Mouse (Mus musculus) skeletal muscle tissue, adult 2 months (tissue): Measurements from ENCODE around the gene Fam217a.
A peak's percentile ranks its signal among the peaks of the same experiment; 100 is the strongest.
"Not testable (repeated sequence)": the region's sequence is repeated elsewhere in the genome, so short reads cannot be mapped to it uniquely, and the experiment has no call there.

ENCODE experiments used
- DNase-seq: peaks from one replicate; pipeline ENCODE4 v3.0.0-alpha.2; 2012; ENCODE audit warnings: low read depth, low spot score

The Fam217a gene

DNA sequence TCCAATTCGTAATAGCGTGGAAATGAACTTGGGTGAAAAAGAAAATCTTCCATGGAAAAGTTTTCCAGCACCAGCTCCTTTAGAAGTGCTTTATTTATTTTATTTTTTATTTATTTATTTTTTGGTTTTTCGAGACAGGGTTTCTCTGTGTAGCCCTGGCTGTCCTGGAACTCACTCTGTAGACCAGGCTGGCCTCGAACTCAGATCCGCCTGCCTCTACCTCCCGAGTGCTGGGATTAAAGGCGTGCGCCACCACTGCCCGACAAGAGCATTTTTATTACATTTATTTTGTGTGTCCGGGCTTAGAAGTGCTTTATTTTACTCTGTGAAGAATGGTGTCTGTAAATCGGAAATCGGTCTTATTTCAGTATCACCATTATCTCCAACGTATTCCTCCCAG, 49.4 kb downstream of the Fam217a start:
- DNase-seq, result not testable (repeated sequence)

DNA sequence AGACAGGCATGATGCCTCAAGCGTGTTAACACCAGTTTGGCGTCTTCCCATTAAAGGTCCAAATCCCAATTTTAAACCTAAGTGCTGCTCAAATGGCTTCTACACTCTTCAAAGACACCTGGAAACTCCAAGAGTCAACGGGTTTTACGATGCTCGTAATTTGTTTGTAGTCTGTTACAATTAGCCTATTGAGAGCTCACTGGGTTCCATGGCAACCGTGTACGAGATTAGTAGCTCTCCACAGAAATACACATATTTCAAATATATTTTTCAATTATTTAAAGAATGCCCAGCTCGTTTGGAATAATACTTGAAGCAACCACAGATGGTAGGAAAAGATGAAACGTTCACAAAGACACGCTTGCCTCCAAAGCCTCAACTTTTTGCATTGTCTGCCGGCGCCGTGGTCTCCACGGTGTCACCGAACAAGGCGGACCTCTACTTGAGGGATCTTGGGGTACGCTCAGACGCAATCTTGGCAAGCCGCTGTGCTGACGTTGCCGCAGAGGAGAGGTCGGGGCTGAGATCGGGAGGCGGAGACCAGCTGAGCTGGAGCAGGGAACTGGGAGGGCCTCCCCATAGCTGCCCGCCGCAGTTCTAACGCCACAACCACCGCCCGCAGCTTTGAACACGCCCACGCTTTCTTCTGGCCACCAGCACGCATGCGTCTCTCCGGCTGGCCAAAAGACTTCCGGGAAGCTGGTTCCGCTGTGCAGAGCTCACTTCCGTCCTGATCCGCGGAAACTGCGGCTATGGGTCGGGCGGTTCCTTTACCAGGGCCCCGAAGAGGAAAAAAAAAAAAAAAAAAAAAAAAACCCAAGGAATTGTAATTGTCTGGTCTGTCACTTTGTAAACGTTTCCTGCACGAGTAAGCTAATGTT, 50.1 kb downstream of the Fam217a start:
- peak; percentile 97 for DNase-seq

DNA sequence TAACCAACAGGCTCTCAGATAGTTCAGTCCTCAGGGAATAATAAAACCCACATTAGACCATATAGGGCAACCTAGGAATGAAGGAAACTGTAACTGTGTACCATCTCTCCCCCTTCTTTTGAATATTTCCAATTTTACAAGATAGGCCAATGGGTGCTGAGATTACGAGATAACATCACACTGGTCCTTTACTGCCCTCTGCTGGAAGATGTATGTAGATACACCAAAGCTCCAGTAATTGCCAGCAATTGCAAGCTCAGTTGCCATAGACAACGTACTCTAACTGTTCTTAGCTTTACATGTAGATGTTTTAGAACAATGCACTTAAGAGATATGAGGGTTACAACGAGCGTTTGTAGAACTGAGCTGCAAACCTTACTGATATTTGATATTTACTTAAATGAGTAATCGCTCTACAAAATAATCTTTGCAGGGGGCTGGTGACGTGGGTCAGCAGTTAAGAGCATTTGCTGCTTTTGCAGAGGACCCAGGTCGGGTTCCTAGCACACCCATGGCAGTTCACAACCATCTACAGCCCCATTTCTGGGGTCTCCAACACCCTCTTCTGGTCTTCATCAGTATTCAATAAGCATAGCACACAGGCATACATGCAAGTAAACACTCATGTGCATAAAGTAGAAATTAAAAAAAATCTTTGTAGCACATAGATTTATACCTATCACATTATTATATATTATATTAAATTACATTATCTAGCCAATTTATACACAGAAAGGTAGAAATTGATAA, 59.5 kb downstream of the Fam217a start:
- DNase-seq, result peak; percentile 69

DNA sequence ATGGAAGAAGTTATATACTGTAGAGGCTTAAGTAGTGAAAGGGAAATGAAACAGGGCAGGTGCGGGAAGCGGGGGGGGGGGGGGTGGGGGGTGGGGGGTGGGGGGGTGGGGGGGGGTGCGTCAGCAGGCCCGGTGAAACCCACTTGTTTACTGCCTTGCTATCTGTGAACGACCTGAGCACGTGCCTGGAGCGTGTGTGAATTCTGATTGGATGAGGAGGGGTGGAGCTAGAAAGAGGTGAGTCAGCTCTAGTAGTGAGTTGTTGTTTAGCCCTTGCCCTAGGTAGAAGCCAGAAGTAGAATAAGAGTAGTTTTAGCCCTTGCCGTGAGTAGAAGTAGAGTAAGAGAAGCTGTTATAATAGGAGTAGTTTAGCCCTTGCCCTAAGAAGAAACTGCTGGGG, 62.9 kb downstream of the Fam217a start:
- DNase-seq, result not testable (repeated sequence)
